Mouse (Mus musculus): ENCODE data around the gene Gpr146. TPM values are rescaled to one million over a fixed set of nuclear protein-coding genes. Genes with fewer than 3 reads are reported as not detected.

The Gpr146 gene
- polyA plus RNA-seq, 1 experiment from 2014 or later: 14.7 TPM

GRCm38 (mm10) chr5:139392219-139393196 lies 15.0 kb downstream of the Gpr146 start:
- H3K27me3 ChIP-seq: no peaks in the 10 kb centered on the region
- 91% methylated on average over 37 of the region's 37 CpGs for WGBS
- H3K27ac ChIP-seq: no peak overlapping the region
- H3K9ac ChIP-seq: no peak overlapping the region
- ATAC-seq (replicated peaks; ENCODE audit: insufficient number of reproducible peaks, insufficient read depth, low FRiP score, low read depth): no peak
- H3K4me3 ChIP-seq: no peak overlapping the region
- H3K4me1 ChIP-seq (replicated peaks): peaks cover 48% of the 10 kb centered on the region
- H3K36me3 ChIP-seq: peaks cover 21% of the 10 kb centered on the region
- no peak overlapping the region for H3K4me2 ChIP-seq
- no peaks in the 10 kb centered on the region for H3K9me3 ChIP-seq (replicated peaks)

GRCm38 (mm10) chr5:139393197-139393588 lies 15.7 kb downstream of the Gpr146 start:
- no peak for ATAC-seq (replicated peaks; ENCODE audit: insufficient number of reproducible peaks, insufficient read depth, low FRiP score, low read depth)
- WGBS: 93% methylated on average over 16 of the region's 16 CpGs
- Histone ChIP-seq H3K9ac (no peak overlapping the region), H3K27me3 (no peaks in the 10 kb centered on the region), H3K4me3 (no peak overlapping the region), H3K27ac (no peak overlapping the region), H3K4me2 (no peak overlapping the region), H3K9me3 (replicated peaks) (no peaks in the 10 kb centered on the region), H3K4me1 (replicated peaks) (peaks cover 48% of the 10 kb centered on the region), H3K36me3 (peaks cover 21% of the 10 kb centered on the region)

DNA sequence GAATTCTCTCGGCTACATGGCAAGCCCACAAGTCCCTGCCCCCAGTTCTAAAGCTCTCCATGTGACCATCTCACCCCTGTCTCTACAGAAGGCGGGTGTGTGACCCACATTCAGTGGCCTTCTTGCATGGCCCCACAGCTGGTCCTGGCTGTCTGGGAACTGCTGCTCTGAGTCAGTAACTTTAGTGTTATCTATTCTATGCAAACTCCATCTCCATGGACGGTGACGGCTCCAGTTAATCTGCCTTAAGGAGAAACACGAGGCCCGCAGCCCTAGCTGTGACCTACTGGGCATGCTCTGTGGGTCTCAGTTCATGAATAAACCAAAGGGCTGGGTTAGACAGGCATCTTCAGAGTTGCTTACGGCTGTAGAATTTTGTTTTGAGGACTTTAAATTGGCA lies 16.9 kb downstream of the Gpr146 start:
- Histone ChIP-seq H3K36me3 (peaks cover 21% of the 10 kb centered on the region), H3K4me3 (no peak overlapping the region), H3K27ac (no peak overlapping the region), H3K4me1 (replicated peaks) (peaks cover 45% of the 10 kb centered on the region), H3K9ac (no peak overlapping the region), H3K9me3 (replicated peaks) (no peaks in the 10 kb centered on the region), H3K4me2 (no peak overlapping the region), H3K27me3 (no peaks in the 10 kb centered on the region)
- no peak for ATAC-seq (replicated peaks; ENCODE audit: insufficient number of reproducible peaks, insufficient read depth, low FRiP score, low read depth)
- 67% methylated on average over 7 of the region's 7 CpGs for WGBS

DNA sequence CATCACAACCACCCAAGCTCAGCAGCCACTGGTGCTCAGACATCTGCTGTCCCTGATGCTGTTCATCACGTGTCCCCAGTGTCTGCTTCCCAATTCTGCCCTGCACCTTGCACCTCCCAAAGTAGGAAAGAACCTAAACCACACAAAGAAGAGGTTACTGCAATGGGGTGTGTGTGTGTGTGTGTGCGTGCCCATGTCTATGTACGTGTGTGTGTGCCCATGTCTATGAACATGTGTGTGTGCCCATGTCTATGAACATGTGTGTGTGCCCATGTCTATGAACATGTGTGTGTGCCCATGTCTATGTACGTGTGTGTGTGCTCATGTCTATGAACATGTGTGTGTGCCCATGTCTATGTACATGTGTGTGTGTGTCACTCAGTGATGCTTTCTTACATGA lies 18.0 kb downstream of the Gpr146 start:
- H3K27me3 ChIP-seq: no peaks in the 10 kb centered on the region
- H3K36me3 ChIP-seq: peaks cover 21% of the 10 kb centered on the region
- no peaks in the 10 kb centered on the region for H3K9me3 ChIP-seq (replicated peaks)
- H3K4me1 ChIP-seq (replicated peaks): peaks cover 40% of the 10 kb centered on the region
- no peak overlapping the region for H3K9ac ChIP-seq
- no peak overlapping the region for H3K4me2 ChIP-seq
- 91% methylated on average over 4 of the region's 4 CpGs for WGBS
- ATAC-seq (replicated peaks; ENCODE audit: insufficient number of reproducible peaks, insufficient read depth, low FRiP score, low read depth): no peak
- no peak overlapping the region for H3K4me3 ChIP-seq
- no peak overlapping the region for H3K27ac ChIP-seq

GRCm38 (mm10) chr5:139397359-139397916 lies 19.9 kb downstream of the Gpr146 start:
- Histone ChIP-seq H3K4me3 (no peak overlapping the region), H3K4me2 (no peak overlapping the region), H3K9ac (no peak overlapping the region), H3K27ac (peak overlapping the region; percentile 17; the same call in 1 of the 2 replicates), H3K36me3 (peaks cover 19% of the 10 kb centered on the region), H3K9me3 (replicated peaks) (no peaks in the 10 kb centered on the region), H3K4me1 (replicated peaks) (peaks cover 28% of the 10 kb centered on the region), H3K27me3 (no peaks in the 10 kb centered on the region)
- ATAC-seq (replicated peaks; ENCODE audit: insufficient number of reproducible peaks, insufficient read depth, low FRiP score, low read depth): no peak
- 72% methylated on average over 4 of the region's 4 CpGs for WGBS

DNA sequence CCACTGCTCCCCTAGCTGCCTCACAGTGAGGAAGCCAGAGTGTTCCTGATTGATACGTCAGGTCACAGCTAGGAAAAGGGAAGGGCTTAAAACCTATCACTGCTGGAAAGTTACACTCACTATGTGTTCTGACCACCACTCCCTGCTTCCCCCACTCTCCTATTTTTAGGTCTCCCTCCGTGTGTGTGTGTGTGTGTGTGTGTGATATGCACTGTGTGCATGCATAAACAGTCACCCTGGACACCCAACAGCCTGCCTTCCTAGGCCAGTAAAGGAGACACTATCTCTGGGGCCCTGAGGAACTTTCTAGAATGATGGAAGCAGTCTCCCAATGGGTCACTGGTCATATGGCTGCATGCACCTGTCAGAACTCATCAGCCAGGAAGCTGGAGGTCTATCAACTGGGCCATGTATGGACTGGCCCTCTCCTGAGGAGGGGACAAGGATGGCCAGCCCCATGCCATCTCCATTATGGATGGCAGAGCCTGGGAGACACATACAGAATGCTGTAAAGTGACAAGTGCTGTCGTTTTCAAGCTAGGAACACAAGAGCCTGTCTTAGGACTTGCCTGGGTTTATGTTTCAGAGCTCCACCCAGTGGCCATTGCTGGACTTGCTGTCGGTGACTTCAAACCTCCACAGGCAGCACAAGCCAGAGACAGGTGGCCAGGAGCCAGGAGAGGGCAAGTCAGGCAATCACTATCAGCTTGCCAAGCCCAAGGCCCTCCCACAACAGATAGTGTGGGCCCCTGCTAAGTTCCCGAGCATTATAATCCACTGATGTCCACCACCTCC lies 20.7 kb downstream of the Gpr146 start:
- Histone ChIP-seq H3K27ac (peak overlapping the region; percentile 17; the same call in 1 of the 2 replicates), H3K4me1 (replicated peaks) (peaks cover 28% of the 10 kb centered on the region), H3K27me3 (no peaks in the 10 kb centered on the region), H3K9me3 (replicated peaks) (no peaks in the 10 kb centered on the region), H3K9ac (no peak overlapping the region), H3K4me2 (peak overlapping the region; percentile 12; the same call in 1 of the 2 replicates), H3K36me3 (peaks cover 12% of the 10 kb centered on the region), H3K4me3 (no peak overlapping the region)
- ATAC-seq (replicated peaks; ENCODE audit: insufficient number of reproducible peaks, insufficient read depth, low FRiP score, low read depth): peak; percentile 77
- WGBS: 16% methylated on average over 5 of the region's 5 CpGs

DNA sequence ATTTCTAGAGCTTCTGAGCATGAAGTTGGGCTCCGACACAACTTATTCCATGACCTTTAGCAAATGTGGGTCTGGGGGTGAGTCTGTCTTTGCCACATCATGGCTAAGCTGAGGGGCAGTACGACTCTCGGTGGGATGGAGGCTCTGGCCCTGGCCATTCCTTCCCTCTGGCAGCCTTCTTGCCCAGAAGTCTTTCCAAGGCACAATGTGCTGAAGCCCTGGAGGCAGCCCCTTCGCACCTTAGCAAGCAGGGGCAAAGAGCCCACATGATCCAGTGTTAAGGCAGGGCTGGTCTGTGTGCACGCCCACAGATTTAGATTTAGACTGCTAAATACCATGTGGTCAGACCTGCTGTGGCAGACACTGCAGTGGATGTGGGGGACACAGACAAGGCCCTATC lies 21.3 kb downstream of the Gpr146 start:
- H3K4me3 ChIP-seq: no peak overlapping the region

DNA sequence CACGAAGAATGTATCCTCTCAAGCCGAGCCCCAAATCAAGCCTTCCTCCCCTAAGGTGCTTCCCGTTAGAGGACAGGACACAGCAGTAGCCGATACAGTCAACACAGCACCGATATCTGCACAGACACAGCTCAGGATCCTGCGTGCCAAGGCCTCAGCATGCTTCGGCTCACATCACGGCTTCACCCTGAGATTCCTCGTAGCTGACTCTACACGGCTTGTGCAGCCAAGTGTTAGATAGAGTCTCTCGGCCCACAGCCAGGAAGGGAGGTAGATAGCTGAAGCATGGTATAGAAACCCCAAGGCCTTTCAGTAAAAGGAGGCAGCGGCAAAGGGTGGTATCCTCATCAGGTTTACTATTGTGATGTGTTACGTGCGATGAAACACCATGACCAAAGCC lies 22.5 kb downstream of the Gpr146 start:
- no peak overlapping the region for H3K4me2 ChIP-seq
- H3K36me3 ChIP-seq: no peaks in the 10 kb centered on the region
- no peak overlapping the region for H3K9ac ChIP-seq
- peaks cover 24% of the 10 kb centered on the region for H3K4me1 ChIP-seq (replicated peaks)
- H3K9me3 ChIP-seq (replicated peaks): no peaks in the 10 kb centered on the region
- ATAC-seq (replicated peaks; ENCODE audit: insufficient number of reproducible peaks, insufficient read depth, low FRiP score, low read depth): no peak
- no peak overlapping the region for H3K4me3 ChIP-seq
- 65% methylated on average over 14 of the region's 14 CpGs for WGBS
- no peak overlapping the region for H3K27ac ChIP-seq
- no peaks in the 10 kb centered on the region for H3K27me3 ChIP-seq

More for the DNA sequence above, 21.3 kb downstream of the Gpr146 start:
- ATAC-seq (replicated peaks; ENCODE audit: insufficient number of reproducible peaks, insufficient read depth, low FRiP score, low read depth): no peak
- Histone ChIP-seq H3K36me3 (peaks cover 6% of the 10 kb centered on the region), H3K4me1 (replicated peaks) (peaks cover 28% of the 10 kb centered on the region), H3K9ac (no peak overlapping the region), H3K9me3 (replicated peaks) (no peaks in the 10 kb centered on the region), H3K4me2 (peak overlapping the region; percentile 12; the same call in 1 of the 2 replicates), H3K27ac (no peak overlapping the region), H3K27me3 (no peaks in the 10 kb centered on the region)
- WGBS: 75% methylated on average over 5 of the region's 5 CpGs

GRCm38 (mm10) chr5:139402106-139402505 lies 24.6 kb downstream of the Gpr146 start:
- Histone ChIP-seq H3K9ac (no peak overlapping the region), H3K4me2 (no peak overlapping the region), H3K4me1 (replicated peaks) (peaks cover 31% of the 10 kb centered on the region), H3K27me3 (no peaks in the 10 kb centered on the region), H3K9me3 (replicated peaks) (no peaks in the 10 kb centered on the region), H3K4me3 (no peak overlapping the region), H3K36me3 (no peaks in the 10 kb centered on the region), H3K27ac (no peak overlapping the region)
- WGBS: 94% methylated on average over 2 of the region's 2 CpGs
- ATAC-seq (replicated peaks; ENCODE audit: insufficient number of reproducible peaks, insufficient read depth, low FRiP score, low read depth): no peak

DNA sequence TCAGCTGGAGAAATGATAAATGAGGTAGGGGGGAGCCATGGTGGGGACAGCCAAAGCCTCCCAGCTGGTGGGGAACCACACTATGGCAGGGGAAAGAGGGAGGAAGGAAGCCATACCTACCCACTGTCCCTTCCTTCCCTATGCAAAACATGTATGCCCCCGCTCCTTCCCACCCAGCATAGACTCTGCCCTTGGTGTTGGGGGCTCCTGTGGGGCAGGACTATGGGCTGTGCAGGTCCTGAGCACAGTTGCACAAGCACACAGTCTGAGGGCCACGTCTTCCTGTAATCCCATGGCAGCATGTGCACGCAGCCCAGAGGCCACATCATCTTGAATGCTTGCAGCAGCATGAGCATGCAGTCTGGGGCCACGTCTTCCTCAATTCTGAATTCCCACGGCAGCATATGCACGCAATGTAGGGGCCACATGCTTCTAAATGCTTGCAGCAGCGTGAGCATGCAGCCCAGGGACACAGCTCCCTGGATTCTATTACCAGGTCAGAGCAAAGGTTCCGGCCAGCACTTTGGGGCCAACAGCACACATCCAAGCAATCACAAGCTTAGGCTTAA lies 26.3 kb downstream of the Gpr146 start:
- Histone ChIP-seq H3K4me3 (no peak overlapping the region), H3K4me2 (no peak overlapping the region), H3K4me1 (replicated peaks) (peaks cover 24% of the 10 kb centered on the region), H3K27ac (no peak overlapping the region), H3K9ac (no peak overlapping the region), H3K36me3 (no peaks in the 10 kb centered on the region), H3K9me3 (replicated peaks) (no peaks in the 10 kb centered on the region), H3K27me3 (no peaks in the 10 kb centered on the region)
- no peak for ATAC-seq (replicated peaks; ENCODE audit: insufficient number of reproducible peaks, insufficient read depth, low FRiP score, low read depth)
- WGBS: 83% methylated on average over 8 of the region's 8 CpGs

Measured in heart, embryonic 15.5 days (tissue).